Mouse (Mus musculus): Measurements from ENCODE around the gene Mcoln1. TPM values are rescaled to one million over a fixed set of nuclear protein-coding genes. Genes with fewer than 3 reads are reported as not detected.
A peak's percentile ranks its signal among the peaks of the same experiment; 100 is the strongest.

Mcoln1 gene
- total RNA-seq, 1 experiment: 48.6 TPM

DNA sequence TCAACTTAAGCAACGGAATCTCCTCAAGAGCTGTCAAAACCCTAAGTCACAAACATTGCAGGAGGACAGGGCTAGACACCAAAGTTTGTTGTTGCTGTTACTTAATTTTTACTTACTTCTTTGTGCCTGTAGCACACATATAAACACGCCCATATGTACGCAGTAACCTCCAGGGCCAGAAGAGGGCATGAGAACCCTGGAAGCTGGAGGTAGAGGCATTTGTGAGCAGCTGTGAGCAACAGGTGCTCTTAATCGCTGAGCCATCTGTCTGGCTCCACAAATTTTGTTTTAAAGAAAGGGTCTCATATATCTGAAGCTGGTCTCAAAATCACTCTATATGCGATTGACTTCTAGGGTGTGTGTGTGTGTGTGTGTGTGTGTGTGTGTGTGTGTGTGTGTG, 35.9 kb upstream of the Mcoln1 start:
- Histone ChIP-seq H3K36me3 (ENCODE audit: control insufficient read depth, insufficient read depth, low read length, poor library complexity, severe bottlenecking) (peaks cover 3% of the 10 kb centered on the region; the same call in 1 of the 2 replicates), H3K9ac (ENCODE audit: insufficient read depth, low read depth, low read length, poor library complexity, severe bottlenecking) (no peak overlapping the region), H3K4me1 (ENCODE audit: control insufficient read depth in 2 of 2, insufficient read depth in 2 of 2, low read length in 2 of 2, poor library complexity in 1 of 2) (peaks cover 2 to 6% of the 10 kb centered on the region in 2 experiments; a peak in 2 of 4 replicates), H3K4me3 (ENCODE audit: insufficient read depth in 1 of 2, low read depth in 1 of 2, low read length in 2 of 2, poor library complexity in 1 of 2, severe bottlenecking in 1 of 2) (no peak overlapping the region), H3K9me3 (ENCODE audit: control insufficient read depth, insufficient read depth, low read depth, low read length) (no peaks in the 10 kb centered on the region), H3K27ac (ENCODE audit: insufficient read depth, low read depth, low read length, poor library complexity, severe bottlenecking) (no peak overlapping the region)
- DNase-seq (ENCODE audit: low read depth, low spot score): no peak
- peak; percentile 32; the same call in 1 of the 2 replicates for TF ChIP-seq ZC3H11A (IDR thresholded peaks at IDR 0.05; ENCODE audit: borderline replicate concordance, low read depth, low read length)
- no peak for TF ChIP-seq HCFC1 (IDR thresholded peaks at IDR 0.05; ENCODE audit: borderline replicate concordance, insufficient read depth, low read length)
- in situ Hi-C loops (cut with MboI; ENCODE audit: low sequenced_read_pairs in 2 of 2, unreplicated experiment in 2 of 2): no loop called here

DNA sequence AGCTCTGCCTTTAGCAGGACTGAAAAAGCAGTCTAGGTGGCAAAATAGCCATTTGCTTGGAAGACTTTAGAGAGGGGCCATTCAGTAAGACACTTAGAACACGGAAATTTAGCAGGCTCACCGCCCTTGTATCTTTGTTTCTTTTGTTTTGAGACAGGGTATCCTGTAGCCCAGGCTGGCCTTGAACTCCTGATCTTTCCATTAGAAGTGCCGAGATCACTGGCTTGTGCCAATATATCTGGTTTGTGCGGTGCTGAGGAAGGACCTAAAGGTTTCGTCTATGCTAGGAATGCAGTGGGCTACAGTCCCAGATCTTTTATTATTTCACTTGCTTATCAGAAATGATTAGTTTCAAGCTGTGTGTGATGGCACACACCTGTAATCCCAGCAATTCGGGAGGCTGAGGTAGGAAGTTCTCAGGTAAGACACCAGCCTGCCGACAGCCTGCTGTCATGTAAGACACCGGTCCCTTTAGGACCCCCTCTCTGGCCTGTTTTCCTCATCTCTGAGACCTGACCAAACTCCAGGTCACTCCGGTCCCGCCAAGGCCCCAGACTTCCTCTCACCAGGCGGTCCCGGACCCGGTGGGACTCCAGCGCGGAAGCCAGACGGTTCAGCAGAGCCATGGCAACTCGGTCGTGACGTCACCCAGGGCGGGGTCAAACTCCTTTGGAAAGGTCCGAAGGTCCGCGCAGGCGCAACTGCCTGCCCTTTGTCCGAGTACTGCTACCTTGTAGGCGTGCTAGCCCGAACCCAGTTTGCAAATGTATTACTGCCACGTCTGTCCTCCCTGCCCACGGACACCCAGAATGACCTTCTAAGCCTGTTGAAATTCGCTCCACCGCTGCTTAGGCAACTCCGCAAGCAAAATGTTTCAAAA, 33.0 kb upstream of the Mcoln1 start, which contains the start of gene Pex11g:
Gene Pex11g, minus strand, starts transcription at position 675 of the 880 bp plus-strand sequence.
- in situ Hi-C loops (cut with MboI; ENCODE audit: low sequenced_read_pairs in 2 of 2, unreplicated experiment in 2 of 2): no loop called here

DNA sequence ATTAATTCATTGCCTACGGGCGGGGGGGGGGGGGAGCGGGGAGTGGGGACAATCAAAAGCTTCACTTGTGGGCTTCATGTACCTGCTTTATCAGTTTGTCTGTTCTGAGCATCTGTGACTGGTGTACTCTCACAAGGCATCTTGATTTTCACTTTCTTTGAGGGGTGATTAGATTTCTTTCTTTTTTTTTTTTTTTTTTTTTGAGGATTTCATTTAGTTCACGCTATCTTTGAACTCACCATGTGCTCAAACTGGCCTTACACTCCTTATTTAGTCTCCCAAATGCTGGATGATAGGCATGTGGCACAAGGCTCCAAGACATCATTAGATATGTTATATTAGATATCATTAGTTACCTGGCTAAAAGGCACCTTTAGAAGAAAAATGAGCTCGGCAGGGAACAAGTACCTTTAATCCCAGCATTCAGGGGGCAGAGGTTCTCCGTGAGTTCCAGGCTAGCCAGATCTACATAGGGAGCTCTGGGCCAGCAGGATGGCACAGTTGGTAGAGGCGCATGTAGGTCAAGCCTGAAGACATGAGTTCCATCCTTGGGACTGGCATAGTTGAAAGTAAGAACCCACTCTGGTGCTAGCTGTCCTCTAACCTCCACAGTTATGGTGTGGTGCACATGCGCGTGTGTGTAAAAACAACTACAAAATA, 32.2 kb upstream of the Mcoln1 start:
- DNase-seq (ENCODE audit: low read depth, low spot score): no peak
- TF ChIP-seq HCFC1 (IDR thresholded peaks at IDR 0.05; ENCODE audit: borderline replicate concordance, insufficient read depth, low read length) (no peak), ZC3H11A (IDR thresholded peaks at IDR 0.05; ENCODE audit: borderline replicate concordance, low read depth, low read length) (no peak), CHD2 (IDR thresholded peaks at IDR 0.05; ENCODE audit: low read depth, low read length) (no peak), ZNF384 (IDR thresholded peaks at IDR 0.05; ENCODE audit: low read depth, low read length) (no peak)
- peak overlapping the region; percentile 68 to 74 for H3K4me3 ChIP-seq (ENCODE audit: insufficient read depth in 1 of 2, low read depth in 1 of 2, low read length in 2 of 2, poor library complexity in 1 of 2, severe bottlenecking in 1 of 2)
- in situ Hi-C loops (cut with MboI; ENCODE audit: low sequenced_read_pairs in 2 of 2, unreplicated experiment in 2 of 2): no loop called here
- peaks cover 2 to 6% of the 10 kb centered on the region in 2 experiments; a peak in 2 of 4 replicates for H3K4me1 ChIP-seq (ENCODE audit: control insufficient read depth in 2 of 2, insufficient read depth in 2 of 2, low read length in 2 of 2, poor library complexity in 1 of 2)
- H3K9ac ChIP-seq (ENCODE audit: insufficient read depth, low read depth, low read length, poor library complexity, severe bottlenecking): peak overlapping the region; percentile 67; the same call in 1 of the 2 replicates
- H3K36me3 ChIP-seq (ENCODE audit: control insufficient read depth, insufficient read depth, low read length, poor library complexity, severe bottlenecking): no peaks in the 10 kb centered on the region
- H3K9me3 ChIP-seq (ENCODE audit: control insufficient read depth, insufficient read depth, low read depth, low read length): no peaks in the 10 kb centered on the region
- no peak overlapping the region for H3K27ac ChIP-seq (ENCODE audit: insufficient read depth, low read depth, low read length, poor library complexity, severe bottlenecking)

More for the DNA sequence above, 33.0 kb upstream of the Mcoln1 start, which contains the start of gene Pex11g:
- DNase-seq (ENCODE audit: low read depth, low spot score): peak; percentile 98
- Histone ChIP-seq H3K36me3 (ENCODE audit: control insufficient read depth, insufficient read depth, low read length, poor library complexity, severe bottlenecking) (no peaks in the 10 kb centered on the region), H3K9me3 (ENCODE audit: control insufficient read depth, insufficient read depth, low read depth, low read length) (no peaks in the 10 kb centered on the region), H3K9ac (ENCODE audit: insufficient read depth, low read depth, low read length, poor library complexity, severe bottlenecking) (peak within 1 kb of the TSS; percentile 75), H3K4me3 (ENCODE audit: insufficient read depth in 1 of 2, low read depth in 1 of 2, low read length in 2 of 2, poor library complexity in 1 of 2, severe bottlenecking in 1 of 2) (peak within 1 kb of the TSS; percentile 68 to 74), H3K27ac (ENCODE audit: insufficient read depth, low read depth, low read length, poor library complexity, severe bottlenecking) (no peak within 1 kb of the TSS), H3K4me1 (ENCODE audit: control insufficient read depth in 2 of 2, insufficient read depth in 2 of 2, low read length in 2 of 2, poor library complexity in 1 of 2) (peaks cover 2 to 6% of the 10 kb centered on the region in 2 experiments; a peak in 2 of 4 replicates)
- TF ChIP-seq MAFK (IDR thresholded peaks at IDR 0.05; ENCODE audit: insufficient read depth, low read depth, low read length): no peak
- no peak for TF ChIP-seq ZC3H11A (IDR thresholded peaks at IDR 0.05; ENCODE audit: borderline replicate concordance, low read depth, low read length)
- no peak for TF ChIP-seq CHD2 (IDR thresholded peaks at IDR 0.05; ENCODE audit: low read depth, low read length)
- TF ChIP-seq HCFC1 (IDR thresholded peaks at IDR 0.05; ENCODE audit: borderline replicate concordance, insufficient read depth, low read length): no peak
- TF ChIP-seq ZNF384 (IDR thresholded peaks at IDR 0.05; ENCODE audit: low read depth, low read length): no peak

DNA sequence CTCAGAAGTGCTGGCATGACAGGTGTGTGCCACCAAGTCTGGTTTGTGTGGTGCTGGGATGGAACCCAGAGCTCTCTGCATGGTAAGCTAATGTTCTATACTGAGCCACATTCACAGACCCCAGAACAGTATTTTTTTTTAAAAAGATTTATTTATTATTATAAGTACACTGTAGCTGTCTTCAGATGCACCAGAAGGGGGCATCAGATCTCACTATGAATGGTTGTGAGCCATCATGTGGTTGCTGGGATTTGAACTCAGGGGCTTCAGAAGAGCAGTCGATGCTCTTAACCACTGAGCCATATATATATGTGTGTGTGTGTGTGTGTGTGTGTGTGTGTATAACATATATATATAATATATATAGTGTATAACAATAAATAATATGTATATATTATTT, 31.4 kb upstream of the Mcoln1 start:
- no peak overlapping the region for H3K4me3 ChIP-seq (ENCODE audit: insufficient read depth in 1 of 2, low read depth in 1 of 2, low read length in 2 of 2, poor library complexity in 1 of 2, severe bottlenecking in 1 of 2)
- peaks cover 2 to 6% of the 10 kb centered on the region in 2 experiments; a peak in 2 of 4 replicates for H3K4me1 ChIP-seq (ENCODE audit: control insufficient read depth in 2 of 2, insufficient read depth in 2 of 2, low read length in 2 of 2, poor library complexity in 1 of 2)
- H3K9me3 ChIP-seq (ENCODE audit: control insufficient read depth, insufficient read depth, low read depth, low read length): no peaks in the 10 kb centered on the region
- in situ Hi-C loops (cut with MboI; ENCODE audit: low sequenced_read_pairs in 2 of 2, unreplicated experiment in 2 of 2): no loop called here
- TF ChIP-seq HCFC1 (IDR thresholded peaks at IDR 0.05; ENCODE audit: borderline replicate concordance, insufficient read depth, low read length) (no peak), CHD2 (IDR thresholded peaks at IDR 0.05; ENCODE audit: low read depth, low read length) (no peak), ZNF384 (IDR thresholded peaks at IDR 0.05; ENCODE audit: low read depth, low read length) (no peak), MAFK (IDR thresholded peaks at IDR 0.05; ENCODE audit: insufficient read depth, low read depth, low read length) (no peak), ZC3H11A (IDR thresholded peaks at IDR 0.05; ENCODE audit: borderline replicate concordance, low read depth, low read length) (no peak)
- H3K36me3 ChIP-seq (ENCODE audit: control insufficient read depth, insufficient read depth, low read length, poor library complexity, severe bottlenecking): no peaks in the 10 kb centered on the region
- H3K27ac ChIP-seq (ENCODE audit: insufficient read depth, low read depth, low read length, poor library complexity, severe bottlenecking): no peak overlapping the region
- no peak overlapping the region for H3K9ac ChIP-seq (ENCODE audit: insufficient read depth, low read depth, low read length, poor library complexity, severe bottlenecking)
- no peak for DNase-seq (ENCODE audit: low read depth, low spot score)
